Mouse (Mus musculus) thymus, adult 2 months (tissue): ENCODE measurements at regions not wholly inside any gene's neighbourhood (a gene's known extent, or its start where the extent isn't known, plus 50 kb on each side); places are given as distances from the start of the nearest gene placed in this dataset.

Experiments used
- DNase-seq: peaks from one replicate; pipeline ENCODE4 v3.0.0; 2021
- H3K27ac ChIP-seq: fragments of 200-500 bp; 2 replicates; pipeline ENCODE4 v1.5.1; 2012; ENCODE audit warnings: low read length, control low read depth; ENCODE audit not compliant: control insufficient read depth, insufficient read depth
- H3K27me3 ChIP-seq: fragments of 200-500 bp; 2 replicates; pipeline ENCODE4 v1.6.1; 2012; ENCODE audit warnings: mild to moderate bottlenecking, low read length, moderate library complexity, mixed read lengths; ENCODE audit not compliant: control insufficient read depth, insufficient read depth
- H3K36me3 ChIP-seq: fragments of 200-500 bp; 2 replicates; pipeline ENCODE4 v1.6.1; 2012; ENCODE audit warnings: mild to moderate bottlenecking, low read length, moderate library complexity; ENCODE audit not compliant: control insufficient read depth, insufficient read depth
- H3K4me1 ChIP-seq: fragments of 200-500 bp; replicated peaks from 2 replicates; pipeline ENCODE4 v1.6.1; 2012; ENCODE audit warnings: low read length; ENCODE audit not compliant: control insufficient read depth, insufficient read depth
- H3K4me3 ChIP-seq: fragments of 200-500 bp; 2 replicates; pipeline ENCODE4 v1.5.1; 2012; ENCODE audit warnings: mild to moderate bottlenecking, low read length, control low read depth, moderate library complexity; ENCODE audit not compliant: control insufficient read depth, insufficient read depth
- CTCF ChIP-seq: fragments of 200-500 bp; IDR thresholded peaks from 2 replicates; pipeline ENCODE4 v1.5.1; 2012; ENCODE audit warnings: mild to moderate bottlenecking, control low read depth, low read length, moderate library complexity, borderline replicate concordance; ENCODE audit not compliant: control insufficient read depth, poor library complexity, insufficient read depth; ENCODE audit errors: extremely low read depth
- POLR2A ChIP-seq: fragments of 200-500 bp; IDR thresholded peaks from 2 replicates; pipeline ENCODE4 v1.6.1; 2012; ENCODE audit warnings: mild to moderate bottlenecking, low read length, control low read depth, moderate library complexity; ENCODE audit not compliant: control insufficient read depth, poor library complexity, insufficient read depth; ENCODE audit errors: extremely low read depth
- WGBS: fragments of 180-500 bp; shearing (Covaris S2); methylation state at CpG from one replicate; pipeline ENCODE4 v1.1.7; 2018; 5-methylcytosine and 5-hydroxymethylcytosine counted together

GRCm38 (mm10) chr11:23114636-23115035 is 107.3 kb downstream of the Fam161a start:
- Histone ChIP-seq H3K4me3 (no peak overlapping the region), H3K27ac (no peak overlapping the region), H3K27me3 (no peaks in the 10 kb centered on the region), H3K4me1 (no peaks in the 10 kb centered on the region), H3K36me3 (no peaks in the 10 kb centered on the region)
- WGBS = 87% methylated on average over 9 of the region's 9 CpGs
- no peak for DNase-seq
- TF ChIP-seq POLR2A (no peak), CTCF (no peak)

GRCm38 (mm10) chr11:23120533-23121210 is 113.3 kb downstream of the Fam161a start:
- WGBS = 93% methylated on average over 11 of the region's 11 CpGs
- Histone ChIP-seq H3K36me3 (no peaks in the 10 kb centered on the region), H3K4me1 (peaks cover 4% of the 10 kb centered on the region), H3K27me3 (no peaks in the 10 kb centered on the region), H3K27ac (no peak overlapping the region), H3K4me3 (no peak overlapping the region)
- DNase-seq = no peak
- TF ChIP-seq POLR2A (no peak), CTCF (no peak)

GRCm38 (mm10) chr11:23124198-23124951 is 117.0 kb downstream of the Fam161a start:
- peaks cover 4% of the 10 kb centered on the region for H3K4me1 ChIP-seq
- H3K27ac ChIP-seq = no peak overlapping the region
- H3K36me3 ChIP-seq = no peaks in the 10 kb centered on the region
- TF ChIP-seq CTCF (no peak), POLR2A (no peak)
- DNase-seq = peak; percentile 7
- H3K4me3 ChIP-seq = peak overlapping the region; percentile 28
- no peaks in the 10 kb centered on the region for H3K27me3 ChIP-seq
- WGBS = 5% methylated on average over 25 of the region's 25 CpGs

- H3K4me3 ChIP-seq = no peak overlapping the region
- no peaks in the 10 kb centered on the region for H3K27me3 ChIP-seq
- 66% methylated on average over 1 of the region's 1 CpGs for WGBS
- H3K27ac ChIP-seq = no peak overlapping the region
- H3K4me1 ChIP-seq = no peaks in the 10 kb centered on the region
- H3K36me3 ChIP-seq = no peaks in the 10 kb centered on the region
- TF ChIP-seq POLR2A (no peak), CTCF (no peak)
- DNase-seq = no peak
These were observed 123.8 kb downstream of the Fam161a start for GRCm38 (mm10) chr11:23131122-23131521.

- H3K27ac ChIP-seq = no peak overlapping the region
- no peaks in the 10 kb centered on the region for H3K4me1 ChIP-seq
- H3K36me3 ChIP-seq = no peaks in the 10 kb centered on the region
- TF ChIP-seq POLR2A = no peak
- H3K27me3 ChIP-seq = no peaks in the 10 kb centered on the region
- DNase-seq = no peak
- H3K4me3 ChIP-seq = no peak overlapping the region
- 79% methylated on average over 1 of the region's 1 CpGs for WGBS
These were observed 124.2 kb upstream of the Xpo1 start for GRCm38 (mm10) chr11:23131632-23132031.

- H3K4me1 ChIP-seq = no peaks in the 10 kb centered on the region
- WGBS = 89% methylated on average over 6 of the region's 6 CpGs
- TF ChIP-seq POLR2A (no peak), CTCF (no peak)
- no peaks in the 10 kb centered on the region for H3K27me3 ChIP-seq
- H3K27ac ChIP-seq = no peak overlapping the region
- H3K36me3 ChIP-seq = no peaks in the 10 kb centered on the region
- no peak for DNase-seq
- H3K4me3 ChIP-seq = no peak overlapping the region
These were observed 115.3 kb upstream of the Xpo1 start for GRCm38 (mm10) chr11:23140429-23141099.
